24 mouse cellular contexts compared by ENCODE assay signal in genomic region chr4:115825271-115825670, GRCm38 (mm10). TPM values are rescaled to one million over a fixed set of nuclear protein-coding genes. Genes with fewer than 3 reads are reported as not detected.
"Had no signal": no experiment of that assay in that cellular context is flagged by ENCODE, and none has a peak within 500 bp of the region (broad histone marks: within the 10 kb centered on the region; RNA-seq: fewer than 3 reads in every experiment).

No protein-coding gene starts in this region.

- H3K4me2 ChIP-seq: limb, embryonic 13.5 days; neural tube, embryonic 12.5 days; stomach, embryonic 15.5 days had no signal

- ATAC-seq: lung, postnatal 0 days had no signal

- H3K9ac ChIP-seq: limb, embryonic 13.5 days; liver, embryonic 14.5 days; neural tube, embryonic 12.5 days; stomach, embryonic 15.5 days had no signal

- H3K9me3 ChIP-seq: limb, embryonic 13.5 days; midbrain, embryonic 10.5 days; neural tube, embryonic 12.5 days; stomach, embryonic 15.5 days had no signal

- H3K4me3 ChIP-seq: layer of hippocampus, adult 2 months; limb, embryonic 13.5 days; midbrain, embryonic 10.5 days; neural tube, embryonic 12.5 days; stomach, embryonic 15.5 days had no signal

- H3K36me3 ChIP-seq: limb, embryonic 13.5 days; neural tube, embryonic 12.5 days; stomach, embryonic 15.5 days had no signal

- H3K27ac ChIP-seq: layer of hippocampus, adult 2 months; limb, embryonic 13.5 days; midbrain, embryonic 10.5 days; neural tube, embryonic 12.5 days; stomach, embryonic 15.5 days had no signal

- H3K27me3 ChIP-seq: neural tube, embryonic 12.5 days; stomach, embryonic 15.5 days had no signal

- DNase-seq: kidney, adult 18-20 months; kidney, postnatal 10 days; kidney, postnatal 4 days; left cerebral cortex, postnatal 4 days; lung, adult 2 months; lung, postnatal 4 days; midbrain, embryonic 14.5 days; retina, postnatal 1 day; right cerebral cortex, postnatal 14 days; thymus, adult 2 months; thymus, postnatal 25 days had no signal

RNA-seq across cellular contexts. Expression of gene Tex38, which starts 44.5 kb away (rescaled TPM):
- total RNA-seq: left cerebral cortex, adult 18-20 months; left cerebral cortex, postnatal 10 days had no signal
- polyA plus RNA-seq: kidney, embryonic 14.5 days had no signal

RNA-seq across cellular contexts. Expression of gene Kncn, which starts 58.9 kb away (rescaled TPM):
- total RNA-seq: neutrophil, adult 5-6 weeks had no signal
- polyA plus RNA-seq: kidney, embryonic 14.5 days; limb, embryonic 13.5 days; lung, adult 2 months; lung, postnatal 0 days; neural tube, embryonic 12.5 days; spleen, adult 2 months; stomach, embryonic 15.5 days; urinary bladder, adult 2 months had no signal
